Mouse (Mus musculus) liver, embryonic 11.5 days (tissue): ENCODE results near the gene Pla2g12b. TPM values are rescaled to one million over a fixed set of nuclear protein-coding genes. Genes with fewer than 3 reads are reported as not detected.

ENCODE experiments used
- ATAC-seq: fragments of 200-750 bp; cut with Nextera tagmentation; replicated peaks from 2 replicates; pipeline ENCODE4 v1.8.0; 2017; ENCODE audit warnings: moderate number of reproducible peaks, mild to moderate bottlenecking, moderate TSS enrichment, moderate library complexity; ENCODE audit not compliant: low FRiP score
- DNase-seq: peaks from one replicate; pipeline ENCODE4 v3.0.0-alpha.2; 2017; ENCODE audit warnings: low spot score
- H3K27ac ChIP-seq: fragments of 300-500 bp; sonication (generic); 2 replicates; pipeline ENCODE4 v1.5.1; 2014; ENCODE audit warnings: mild to moderate bottlenecking, low read depth, low read length, control low read depth
- H3K27me3 ChIP-seq: fragments of 300-500 bp; sonication (generic); replicated peaks from 2 replicates; pipeline ENCODE4 v1.6.1; 2014; ENCODE audit warnings: low read length, mixed read lengths; ENCODE audit not compliant: control insufficient read depth, insufficient read depth
- H3K36me3 ChIP-seq: fragments of 300-500 bp; sonication (generic); 2 replicates; pipeline ENCODE4 v1.6.1; 2014; ENCODE audit warnings: mild to moderate bottlenecking, low read length, moderate library complexity, mixed read lengths; ENCODE audit not compliant: control insufficient read depth, insufficient read depth
- H3K4me1 ChIP-seq: fragments of 300-500 bp; sonication (generic); replicated peaks from 2 replicates; pipeline ENCODE4 v1.6.1; 2014; ENCODE audit warnings: low read length, mixed read lengths; ENCODE audit not compliant: control insufficient read depth, insufficient read depth
- H3K4me2 ChIP-seq: fragments of 300-500 bp; sonication (generic); 2 replicates; pipeline ENCODE4 v1.6.1; 2014; ENCODE audit warnings: mild to moderate bottlenecking, control low read depth, moderate library complexity
- H3K4me3 ChIP-seq: fragments of 300-500 bp; sonication (generic); 2 replicates; pipeline ENCODE4 v1.5.1; 2014; ENCODE audit warnings: low read depth, low read length, control low read depth
- H3K9ac ChIP-seq: fragments of 300-500 bp; sonication (generic); 2 replicates; pipeline ENCODE4 v1.6.1; 2014; ENCODE audit warnings: low read depth, low read length, control low read depth
- H3K9me3 ChIP-seq: fragments of 300-500 bp; sonication (generic); 2 replicates; pipeline ENCODE4 v1.6.1; 2016; ENCODE audit warnings: low read length, inconsistent platforms, mixed read lengths; ENCODE audit not compliant: control insufficient read depth
- WGBS: fragments of 180-500 bp; shearing (Covaris S2); extraction: QIAGEN DNeasy Blood & Tissue Kit; methylation state at CpG from one replicate; pipeline ENCODE4 v1.1.7; 2014; 5-methylcytosine and 5-hydroxymethylcytosine counted together
- polyA plus RNA-seq: library from polyadenylated mRNA; unstranded; fragments of >200 nt; fragmentation: Nextera tagmentation; extraction: Ambion mirVana; gene quantifications from 2 replicates; pipeline ENCODE4 v1.2.1, GENCODE M21; 2014

The Pla2g12b gene
- polyA plus RNA-seq, 1 experiment from 2014 or later = 46.7 TPM

DNA sequence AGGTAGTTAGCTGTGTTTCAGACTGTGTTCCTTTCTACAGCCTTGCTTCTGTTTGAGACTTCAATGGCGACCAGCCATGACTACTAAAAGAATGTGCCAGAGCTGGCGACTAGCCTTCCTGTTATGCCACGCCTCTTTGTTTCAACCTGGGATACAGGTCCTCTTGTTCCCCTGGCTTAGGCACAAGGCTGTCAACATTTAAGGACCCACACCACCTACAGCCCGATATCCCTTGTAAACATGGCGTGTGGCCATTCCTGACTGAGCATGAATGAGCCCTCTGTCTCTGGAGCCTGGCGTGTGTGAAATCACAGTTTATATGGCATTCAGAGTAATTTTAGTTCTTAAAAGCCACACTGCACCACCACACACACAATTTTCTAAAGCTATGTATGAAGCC is 58.8 kb downstream of the Pla2g12b start:
- WGBS = 88% methylated on average over 6 of the region's 6 CpGs
- DNase-seq = no peak
- Histone ChIP-seq H3K4me2 (no peak overlapping the region), H3K27ac (no peak overlapping the region), H3K9ac (no peak overlapping the region), H3K36me3 (peaks cover 4% of the 10 kb centered on the region; the same call in 1 of the 2 replicates), H3K4me3 (no peak overlapping the region), H3K27me3 (no peaks in the 10 kb centered on the region), H3K9me3 (no peaks in the 10 kb centered on the region), H3K4me1 (no peaks in the 10 kb centered on the region)
- no peak for ATAC-seq

DNA sequence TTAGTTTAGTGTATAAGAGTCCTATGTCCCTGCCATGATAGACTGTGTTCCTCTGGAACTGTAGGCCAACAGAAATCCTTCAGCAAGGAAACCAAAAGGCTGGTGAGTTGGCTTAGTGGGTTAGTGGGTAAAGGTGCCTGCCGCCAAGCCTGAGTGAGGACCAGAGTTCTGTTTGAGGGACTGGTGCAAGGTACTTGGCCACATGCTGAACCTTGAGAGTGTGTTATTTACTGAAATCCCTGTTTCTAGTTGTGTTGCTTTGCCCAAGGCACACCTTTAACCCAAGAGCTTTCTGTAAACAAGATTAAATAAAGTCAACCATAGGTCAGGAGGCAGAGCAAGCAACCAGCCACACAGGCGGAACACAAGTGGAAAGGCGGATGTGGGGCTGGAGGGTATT is 62.1 kb downstream of the Pla2g12b start:
- DNase-seq = no peak
- Histone ChIP-seq H3K4me1 (no peaks in the 10 kb centered on the region), H3K36me3 (peaks cover 4% of the 10 kb centered on the region; the same call in 1 of the 2 replicates), H3K4me3 (no peak overlapping the region), H3K9ac (no peak overlapping the region), H3K27ac (no peak overlapping the region), H3K4me2 (no peak overlapping the region), H3K9me3 (no peaks in the 10 kb centered on the region), H3K27me3 (no peaks in the 10 kb centered on the region)
- WGBS = 81% methylated on average over 3 of the region's 3 CpGs
- ATAC-seq = no peak

GRCm38 (mm10) chr10:59466626-59467025 is 63.2 kb downstream of the Pla2g12b start:
- WGBS = 85% methylated on average over 4 of the region's 4 CpGs
- Histone ChIP-seq H3K4me2 (no peak overlapping the region), H3K4me3 (no peak overlapping the region), H3K36me3 (peaks cover 4% of the 10 kb centered on the region; the same call in 1 of the 2 replicates), H3K9ac (no peak overlapping the region), H3K4me1 (no peaks in the 10 kb centered on the region), H3K9me3 (no peaks in the 10 kb centered on the region), H3K27ac (no peak overlapping the region), H3K27me3 (no peaks in the 10 kb centered on the region)
- DNase-seq = no peak
- no peak for ATAC-seq

GRCm38 (mm10) chr10:59467297-59467696 is 63.8 kb downstream of the Pla2g12b start:
- Histone ChIP-seq H3K27ac (no peak overlapping the region), H3K4me1 (no peaks in the 10 kb centered on the region), H3K36me3 (peaks cover 4% of the 10 kb centered on the region; the same call in 1 of the 2 replicates), H3K9ac (no peak overlapping the region), H3K4me2 (no peak overlapping the region), H3K27me3 (no peaks in the 10 kb centered on the region), H3K4me3 (no peak overlapping the region), H3K9me3 (no peaks in the 10 kb centered on the region)
- DNase-seq = no peak
- 90% methylated on average over 12 of the region's 12 CpGs for WGBS
- ATAC-seq = no peak

DNA sequence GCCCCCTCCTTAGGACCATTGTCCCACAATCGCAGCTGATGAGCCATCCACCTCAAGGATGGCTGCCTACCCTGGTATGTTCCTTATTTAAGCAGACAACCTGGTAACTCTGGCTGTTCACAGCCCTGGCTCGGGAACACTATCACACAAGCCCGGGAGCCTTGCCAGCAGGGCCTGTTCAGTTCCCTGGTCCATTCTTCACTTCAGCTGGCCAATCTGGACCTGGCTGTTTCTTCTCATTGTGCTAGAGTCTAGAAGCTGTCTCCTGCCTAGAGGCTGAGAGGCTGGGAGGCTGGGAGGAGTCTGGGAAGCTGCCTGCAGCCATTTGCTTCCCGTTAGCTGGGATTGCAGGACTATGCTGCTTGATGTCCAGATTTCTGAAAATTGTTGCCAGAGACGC is 67.0 kb downstream of the Pla2g12b start:
- no peak overlapping the region for H3K27ac ChIP-seq
- no peak for ATAC-seq
- no peaks in the 10 kb centered on the region for H3K9me3 ChIP-seq
- DNase-seq = no peak
- H3K9ac ChIP-seq = no peak overlapping the region
- no peaks in the 10 kb centered on the region for H3K27me3 ChIP-seq
- no peak overlapping the region for H3K4me2 ChIP-seq
- H3K4me1 ChIP-seq = no peaks in the 10 kb centered on the region
- 80% methylated on average over 5 of the region's 5 CpGs for WGBS
- H3K36me3 ChIP-seq = peaks cover 3% of the 10 kb centered on the region; the same call in 1 of the 2 replicates
- no peak overlapping the region for H3K4me3 ChIP-seq

Other genes starting within 250 kb of the Pla2g12b start
- gene Sept10, start 181.8 kb upstream of the Pla2g12b start, polyA plus RNA-seq = 28.4 and 30.9 TPM in 2 replicates
- 3.6 and 4.5 TPM in 2 replicates for gene Sowahc, start 181.7 kb upstream of the Pla2g12b start, polyA plus RNA-seq
- gene P4ha1, start 80.4 kb upstream of the Pla2g12b start, polyA plus RNA-seq = 60.6 and 61.1 TPM in 2 replicates
- 9.2 and 10.1 TPM in 2 replicates for gene Gm10273, start 8.0 kb upstream of the Pla2g12b start, polyA plus RNA-seq
- 43.2 and 45.7 TPM in 2 replicates for gene Oit3, start 38.1 kb downstream of the Pla2g12b start, polyA plus RNA-seq
- gene Gm10322, start 212.4 kb downstream of the Pla2g12b start, polyA plus RNA-seq = not detected in 2 replicates
- gene Mcu, start 213.0 kb downstream of the Pla2g12b start, polyA plus RNA-seq = 22.3 and 24.2 TPM in 2 replicates